Mouse (Mus musculus) ES-E14 (cell line): ENCODE data around the gene Slc38a3. TPM values are rescaled to one million over a fixed set of nuclear protein-coding genes. Genes with fewer than 3 reads are reported as not detected.

ENCODE experiments used
- DNase-seq: peaks from one replicate; pipeline ENCODE4 v3.0.0-alpha.2; 2013; ENCODE audit warnings: low read depth, low spot score
- H3K27ac ChIP-seq: 2 replicates; pipeline ENCODE4 v1.5.1; 2012; ENCODE audit warnings: low read depth, mild to moderate bottlenecking, low read length, moderate library complexity, mixed read lengths; ENCODE audit not compliant: poor library complexity, insufficient read depth, severe bottlenecking
- H3K36me3 ChIP-seq: 2 replicates; pipeline ENCODE4 v1.6.1; 2012; ENCODE audit warnings: mild to moderate bottlenecking, low read length, moderate library complexity, mixed read lengths; ENCODE audit not compliant: control insufficient read depth, poor library complexity, insufficient read depth, severe bottlenecking
- H3K4me1 ChIP-seq, 2 experiments: fragments of 150-350 bp in 1 of 2; sonication (generic) in 1 of 2; 2 replicates each; pipeline ENCODE4 v1.6.1; 2012; ENCODE audit warnings: low read length in 2 of 2, mild to moderate bottlenecking in 1 of 2, mixed read lengths in 1 of 2; ENCODE audit not compliant: control insufficient read depth in 2 of 2, insufficient read depth in 2 of 2, poor library complexity in 1 of 2
- H3K4me3 ChIP-seq, 2 experiments: fragments of 150-350 bp in 1 of 2; sonication (generic) in 1 of 2; 2 replicates each; pipeline ENCODE4 v1.5.1; 2012; ENCODE audit warnings: low read length in 2 of 2, low read depth in 1 of 2, mild to moderate bottlenecking in 1 of 2, mixed read lengths in 1 of 2; ENCODE audit not compliant: insufficient read depth in 1 of 2, poor library complexity in 1 of 2, severe bottlenecking in 1 of 2
- H3K9ac ChIP-seq: 2 replicates; pipeline ENCODE4 v1.6.1; 2012; ENCODE audit warnings: low read depth, mild to moderate bottlenecking, low read length, mixed read lengths; ENCODE audit not compliant: poor library complexity, insufficient read depth, severe bottlenecking
- H3K9me3 ChIP-seq: fragments of 150-350 bp; sonication (generic); 2 replicates; pipeline ENCODE4 v1.6.1; 2012; ENCODE audit warnings: low read depth, mild to moderate bottlenecking, low read length; ENCODE audit not compliant: control insufficient read depth, insufficient read depth
- CHD2 ChIP-seq: IDR thresholded peaks from 2 replicates; pipeline ENCODE4 v1.6.1; 2014; ENCODE audit warnings: mild to moderate bottlenecking, low read depth, low read length, inconsistent platforms
- HCFC1 ChIP-seq: IDR thresholded peaks from 2 replicates; pipeline ENCODE4 v1.6.1; 2012; ENCODE audit warnings: low read length, inconsistent platforms, borderline replicate concordance; ENCODE audit not compliant: insufficient read depth
- MAFK ChIP-seq: IDR thresholded peaks from 2 replicates; pipeline ENCODE4 v1.6.1; 2014; ENCODE audit warnings: mild to moderate bottlenecking, low read depth, low read length, inconsistent platforms; ENCODE audit not compliant: insufficient read depth
- ZC3H11A ChIP-seq: IDR thresholded peaks from 2 replicates; pipeline ENCODE4 v1.6.1; 2012; ENCODE audit warnings: low read depth, mild to moderate bottlenecking, inconsistent platforms, low read length, borderline replicate concordance
- ZNF384 ChIP-seq: IDR thresholded peaks from 2 replicates; pipeline ENCODE4 v1.6.1; 2012; ENCODE audit warnings: low read depth, low read length, inconsistent platforms
- in situ Hi-C, 2 experiments: fragments of 600-800 bp; cut with MboI; formaldehyde crosslinking; loops; one replicate each; pipeline ENCODE4 v1.15.1; 2025; ENCODE audit warnings: low sequenced_read_pairs in 2 of 2, inconsistent platforms in 1 of 2; ENCODE audit not compliant: unreplicated experiment in 2 of 2
- total RNA-seq: library from RNA; depleted of rRNA; stranded (reverse); fragments of 300-350 nt; gene quantifications from 2 replicates; pipeline ENCODE4 v1.2.3, GENCODE M21; 2012

Slc38a3 gene
- total RNA-seq, 1 experiment, result 2.9 TPM

DNA sequence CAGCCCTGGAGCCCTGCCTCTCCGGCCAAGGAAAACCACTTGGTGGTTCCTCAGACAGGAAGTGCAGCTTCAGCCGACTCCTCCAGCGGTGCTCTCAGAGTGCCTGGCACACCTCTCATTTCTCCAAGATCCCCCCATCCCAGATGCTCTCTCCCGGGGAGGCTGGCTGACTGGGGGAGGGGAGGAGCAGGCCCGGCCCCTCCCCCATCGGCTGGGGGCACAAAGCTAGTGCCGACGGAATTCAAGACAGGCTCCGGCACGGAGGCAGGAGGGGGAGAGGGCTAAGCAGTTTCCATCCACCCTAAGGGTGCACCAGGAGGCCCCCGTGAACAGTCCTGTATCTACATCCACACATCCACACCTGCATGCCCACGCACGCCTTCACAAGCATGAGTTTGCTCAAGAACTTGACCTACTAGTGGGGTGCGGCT, 37.5 kb upstream of the Slc38a3 start:
- Histone ChIP-seq H3K36me3 (no peaks in the 10 kb centered on the region; the same call in 1 of the 2 replicates), H3K27ac (no peak overlapping the region), H3K4me1 (peaks cover 10 to 47% of the 10 kb centered on the region in 2 experiments), H3K9ac (peak overlapping the region; percentile 28; the same call in 1 of the 2 replicates), H3K9me3 (no peaks in the 10 kb centered on the region), H3K4me3 (peak overlapping the region; percentile 9 to 43; a peak in 2 of 4 replicates)
- no peak for TF ChIP-seq HCFC1
- TF ChIP-seq ZC3H11A, result no peak
- no peak for TF ChIP-seq MAFK
- no peak for TF ChIP-seq CHD2
- TF ChIP-seq ZNF384, result no peak
- in situ Hi-C loops, result no loop called here
- DNase-seq, result no peak

GRCm38 (mm10) chr9:107703337-107704122, 34.2 kb upstream of the Slc38a3 start:
- peaks cover 13 to 50% of the 10 kb centered on the region in 2 experiments for H3K4me1 ChIP-seq
- no peak for DNase-seq
- H3K4me3 ChIP-seq, result no peak overlapping the region
- in situ Hi-C loops, result no loop called here
- H3K9me3 ChIP-seq, result no peaks in the 10 kb centered on the region
- no peak overlapping the region for H3K27ac ChIP-seq
- no peaks in the 10 kb centered on the region; the same call in 1 of the 2 replicates for H3K36me3 ChIP-seq
- no peak overlapping the region for H3K9ac ChIP-seq
- TF ChIP-seq ZC3H11A, result no peak
- TF ChIP-seq HCFC1, result no peak
- no peak for TF ChIP-seq CHD2
- TF ChIP-seq MAFK, result no peak
- no peak for TF ChIP-seq ZNF384

DNA sequence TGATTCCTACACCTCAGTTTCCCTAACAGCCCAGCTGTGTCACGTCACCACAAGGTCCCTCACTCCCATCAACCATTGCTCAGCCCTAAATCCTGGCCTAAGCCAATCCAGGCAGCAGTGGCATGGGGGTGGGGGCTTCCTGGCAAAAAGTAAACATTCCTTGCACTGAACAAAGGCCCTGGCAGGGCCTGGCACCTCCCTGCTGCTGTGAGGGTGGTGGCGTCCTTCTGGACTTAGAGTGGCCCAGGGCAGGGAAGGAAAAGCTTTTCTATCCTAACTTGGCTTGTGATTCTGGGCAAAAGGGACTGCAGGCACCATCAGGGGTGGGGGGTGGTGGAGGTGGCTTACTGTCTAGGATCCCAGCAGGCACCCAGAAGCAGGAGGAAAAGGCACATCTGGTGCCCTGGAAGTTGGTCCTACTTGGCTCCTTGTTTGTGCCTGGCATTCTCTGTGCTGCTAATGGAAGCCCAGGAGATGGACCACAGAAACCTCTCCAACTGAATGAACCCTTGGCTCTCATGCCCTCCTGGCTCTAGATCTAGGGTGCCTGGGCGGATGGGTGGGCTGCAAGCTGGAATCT, 33.4 kb upstream of the Slc38a3 start:
- Histone ChIP-seq H3K27ac (no peak overlapping the region), H3K4me1 (peaks cover 13 to 49% of the 10 kb centered on the region in 2 experiments), H3K9ac (no peak overlapping the region), H3K36me3 (no peaks in the 10 kb centered on the region; the same call in 1 of the 2 replicates), H3K9me3 (no peaks in the 10 kb centered on the region), H3K4me3 (no peak overlapping the region)
- no peak for TF ChIP-seq HCFC1
- DNase-seq, result no peak
- in situ Hi-C loops, result no loop called here

GRCm38 (mm10) chr9:107701594-107701993, 32.3 kb upstream of the Slc38a3 start:
- no peak overlapping the region for H3K27ac ChIP-seq
- DNase-seq, result no peak
- TF ChIP-seq ZC3H11A, result no peak
- no peak for TF ChIP-seq ZNF384
- TF ChIP-seq CHD2, result no peak
- no peak for TF ChIP-seq MAFK
- H3K9ac ChIP-seq, result no peak overlapping the region
- no peak overlapping the region for H3K4me3 ChIP-seq
- no peaks in the 10 kb centered on the region for H3K9me3 ChIP-seq
- H3K36me3 ChIP-seq, result no peaks in the 10 kb centered on the region; the same call in 1 of the 2 replicates
- in situ Hi-C loops, result no loop called here
- peaks cover 8 to 41% of the 10 kb centered on the region in 2 experiments; a peak in 3 of 4 replicates for H3K4me1 ChIP-seq

- Histone ChIP-seq H3K4me1 (peaks cover 6 to 32% of the 10 kb centered on the region in 2 experiments; a peak in 3 of 4 replicates), H3K9ac (no peak overlapping the region), H3K36me3 (no peaks in the 10 kb centered on the region; the same call in 1 of the 2 replicates), H3K9me3 (no peaks in the 10 kb centered on the region), H3K27ac (no peak overlapping the region), H3K4me3 (no peak overlapping the region)
- in situ Hi-C loops, result no loop called here
- no peak for DNase-seq
- TF ChIP-seq ZNF384 (no peak), CHD2 (no peak), MAFK (no peak), ZC3H11A (no peak), HCFC1 (no peak)
Measured at GRCm38 (mm10) chr9:107700114-107700571, 30.8 kb upstream of the Slc38a3 start.
